Mouse (Mus musculus) heart, postnatal 14 days (tissue): ENCODE data around the gene Ybx3. TPM values are rescaled to one million over a fixed set of nuclear protein-coding genes. Genes with fewer than 3 reads are reported as not detected.

Source experiments
- DNase-seq, 2 experiments: peaks; one replicate each; pipeline ENCODE4 v3.0.0; 2021 to 2022
- intact Hi-C: fragments of 180-260 bp; cut with DNase I; formaldehyde crosslinking; loops from one replicate; pipeline ENCODE4 v1.15.1; 2025
- total RNA-seq, 2 experiments: library from RNA; stranded (reverse); gene quantifications; 2 replicates each; pipeline ENCODE4 v1.2.3; 2021

Ybx3 gene
- total RNA-seq, 2 experiments from 2014 or later = 210 to 214 TPM

GRCm38 (mm10) chr6:131353352-131353919 is 34.8 kb downstream of the Ybx3 start, which contains the start of gene Styk1:
Gene Styk1 (minus strand): TSS chr6:131353597.
- intact Hi-C loops = no loop called here
- DNase-seq = peak; percentile 56 to 73

GRCm38 (mm10) chr6:131347026-131347425 is 41.2 kb downstream of the Ybx3 start:
- intact Hi-C loops = no loop called here
- DNase-seq = no peak

GRCm38 (mm10) chr6:131344346-131344745 is 43.9 kb downstream of the Ybx3 start:
- no peak for DNase-seq
- intact Hi-C loops = no loop called here

- no peak for DNase-seq
- intact Hi-C loops = no loop called here
Observed at GRCm38 (mm10) chr6:131340082-131340481, 48.2 kb downstream of the Ybx3 start.

GRCm38 (mm10) chr6:131339309-131339708 is 49.0 kb downstream of the Ybx3 start:
- no peak for DNase-seq
- intact Hi-C loops = no loop called here

GRCm38 (mm10) chr6:131338787-131339186 is 49.5 kb downstream of the Ybx3 start:
- DNase-seq = no peak
- intact Hi-C loops = no loop called here

GRCm38 (mm10) chr6:131327076-131327475 is 61.2 kb downstream of the Ybx3 start:
- DNase-seq = no peak
- intact Hi-C loops = no loop called here

- intact Hi-C loops = no loop called here
- DNase-seq = no peak
Observed at GRCm38 (mm10) chr6:131321854-131322639, 66.2 kb downstream of the Ybx3 start.

GRCm38 (mm10) chr6:131316155-131317101 is 71.8 kb downstream of the Ybx3 start:
- intact Hi-C loops = no loop called here
- DNase-seq = no peak

Other genes starting within 250 kb of the Ybx3 start
- under 1 TPM in 1 of 2 experiments, not detected in 1; 0.15 TPM for gene Klra2, start 141.1 kb downstream of the Ybx3 start, total RNA-seq
- 1 to 10 TPM; 7.2 to 8.8 TPM for gene Magohb, start 95.2 kb downstream of the Ybx3 start, total RNA-seq
- under 1 TPM; 0.17 to 0.32 TPM for gene Styk1, start 34.9 kb downstream of the Ybx3 start, total RNA-seq
- not detected for gene 5430401F13Rik, start 97.9 kb upstream of the Ybx3 start, total RNA-seq
- gene Gm6619, start 97.9 kb upstream of the Ybx3 start, total RNA-seq = not detected
- gene Tas2r130, start 242.4 kb upstream of the Ybx3 start, total RNA-seq = not detected